Mouse (Mus musculus) midbrain, embryonic 11.5 days (tissue): ENCODE results near the gene Uhrf1bp1. TPM values are rescaled to one million over a fixed set of nuclear protein-coding genes. Genes with fewer than 3 reads are reported as not detected.
A peak's percentile ranks its signal among the peaks of the same experiment; 100 is the strongest.

Experiments used
- ATAC-seq: fragments of 200-750 bp; cut with Nextera tagmentation; 2 replicates; pipeline ENCODE4 v1.8.0; 2017; ENCODE audit warnings: moderate TSS enrichment, moderate library complexity; ENCODE audit not compliant: low FRiP score
- DNase-seq: peaks from one replicate; pipeline ENCODE4 v3.0.0; 2015; ENCODE audit warnings: low spot score; ENCODE audit errors: missing footprints
- H3K27ac ChIP-seq: fragments of 300-500 bp; sonication (generic); 2 replicates; pipeline ENCODE4 v1.5.1; 2014; ENCODE audit warnings: low read depth, low read length
- H3K27me3 ChIP-seq: fragments of 300-500 bp; sonication (generic); 2 replicates; pipeline ENCODE4 v1.6.1; 2014; ENCODE audit warnings: mild to moderate bottlenecking, low read length, moderate library complexity, mixed read lengths; ENCODE audit not compliant: control insufficient read depth, insufficient read depth
- H3K36me3 ChIP-seq: fragments of 300-500 bp; sonication (generic); 2 replicates; pipeline ENCODE4 v1.6.1; 2014; ENCODE audit warnings: mild to moderate bottlenecking, low read length, moderate library complexity, mixed read lengths; ENCODE audit not compliant: control insufficient read depth, insufficient read depth
- H3K4me1 ChIP-seq: fragments of 300-500 bp; sonication (generic); 2 replicates; pipeline ENCODE4 v1.6.1; 2014; ENCODE audit warnings: low read length; ENCODE audit not compliant: control insufficient read depth, insufficient read depth
- H3K4me2 ChIP-seq: fragments of 300-500 bp; sonication (generic); 2 replicates; pipeline ENCODE4 v1.6.1; 2014; ENCODE audit warnings: mild to moderate bottlenecking, moderate library complexity
- H3K4me3 ChIP-seq: fragments of 300-500 bp; sonication (generic); 2 replicates; pipeline ENCODE4 v1.5.1; 2014; ENCODE audit warnings: low read depth, low read length
- H3K9ac ChIP-seq: fragments of 300-500 bp; sonication (generic); 2 replicates; pipeline ENCODE4 v1.6.1; 2014; ENCODE audit warnings: low read length
- H3K9me3 ChIP-seq: fragments of 300-500 bp; sonication (generic); 2 replicates; pipeline ENCODE4 v1.6.1; 2016; ENCODE audit warnings: low read length; ENCODE audit not compliant: control insufficient read depth
- WGBS: fragments of 180-500 bp; shearing (Covaris S2); extraction: QIAGEN DNeasy Blood & Tissue Kit; methylation state at CpG from one replicate; pipeline ENCODE4 v1.1.7; 2014; 5-methylcytosine and 5-hydroxymethylcytosine counted together
- polyA plus RNA-seq: library from polyadenylated mRNA; unstranded; fragments of >200 nt; fragmentation: Nextera tagmentation; extraction: Ambion mirVana; gene quantifications from 2 replicates; pipeline ENCODE4 v1.2.1, GENCODE M21; 2014

Gene Uhrf1bp1
- polyA plus RNA-seq, 1 experiment from 2014 or later = 4.9 TPM

DNA sequence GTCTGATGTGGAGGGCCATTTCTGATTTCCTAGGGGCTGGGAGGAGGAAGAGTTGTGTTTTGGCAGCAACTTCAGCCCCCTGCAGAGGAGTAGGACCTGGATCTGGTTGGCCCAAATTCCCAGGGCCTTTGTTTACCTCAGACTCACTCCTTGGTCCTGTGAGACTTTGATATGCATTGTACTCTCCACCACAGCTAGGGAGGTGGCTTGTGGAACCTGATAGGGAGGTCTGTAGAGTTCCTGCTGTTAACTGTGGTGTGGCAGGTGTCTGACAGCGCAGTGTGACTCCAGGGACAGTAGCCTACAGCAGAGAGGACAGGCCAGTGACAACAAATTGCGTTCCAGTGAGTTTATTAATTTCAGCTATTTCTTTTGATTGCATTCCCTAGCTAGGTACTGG lies 2.9 kb downstream of the Uhrf1bp1 start:
- no peaks in the 10 kb centered on the region for H3K36me3 ChIP-seq
- DNase-seq (no peak), ATAC-seq (no peak)
- WGBS = 50% methylated on average over 2 of the region's 2 CpGs
- H3K9ac ChIP-seq = no peak overlapping the region
- no peak overlapping the region for H3K4me2 ChIP-seq
- H3K4me1 ChIP-seq = peaks cover 17% of the 10 kb centered on the region
- H3K27me3 ChIP-seq = no peaks in the 10 kb centered on the region
- no peaks in the 10 kb centered on the region for H3K9me3 ChIP-seq
- H3K4me3 ChIP-seq = no peak overlapping the region
- no peak overlapping the region for H3K27ac ChIP-seq

DNA sequence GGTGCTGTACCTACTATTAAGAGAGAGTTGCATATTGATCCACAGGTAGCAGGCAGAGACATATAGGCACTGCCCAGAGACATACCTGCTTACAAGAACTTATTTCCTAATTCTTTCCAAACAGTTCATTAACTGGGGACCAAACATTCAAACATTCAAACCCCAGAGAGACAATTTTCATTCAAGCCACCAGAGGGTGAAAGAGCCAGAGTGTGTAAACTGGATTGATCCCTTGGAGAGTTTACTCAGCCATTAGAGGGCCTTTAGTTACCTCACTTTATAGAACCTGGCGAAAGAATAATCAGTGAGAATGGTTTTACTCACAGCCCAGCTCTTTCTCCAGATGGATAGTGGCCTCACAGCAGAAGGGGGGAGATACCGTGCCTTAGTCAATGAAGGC lies 9.2 kb downstream of the Uhrf1bp1 start:
- Histone ChIP-seq H3K27ac (no peak overlapping the region), H3K4me3 (no peak overlapping the region), H3K27me3 (no peaks in the 10 kb centered on the region), H3K4me1 (no peaks in the 10 kb centered on the region), H3K4me2 (no peak overlapping the region), H3K9me3 (no peaks in the 10 kb centered on the region), H3K9ac (no peak overlapping the region), H3K36me3 (no peaks in the 10 kb centered on the region)
- DNase-seq (no peak), ATAC-seq (no peak)
- 88% methylated on average over 2 of the region's 2 CpGs for WGBS

DNA sequence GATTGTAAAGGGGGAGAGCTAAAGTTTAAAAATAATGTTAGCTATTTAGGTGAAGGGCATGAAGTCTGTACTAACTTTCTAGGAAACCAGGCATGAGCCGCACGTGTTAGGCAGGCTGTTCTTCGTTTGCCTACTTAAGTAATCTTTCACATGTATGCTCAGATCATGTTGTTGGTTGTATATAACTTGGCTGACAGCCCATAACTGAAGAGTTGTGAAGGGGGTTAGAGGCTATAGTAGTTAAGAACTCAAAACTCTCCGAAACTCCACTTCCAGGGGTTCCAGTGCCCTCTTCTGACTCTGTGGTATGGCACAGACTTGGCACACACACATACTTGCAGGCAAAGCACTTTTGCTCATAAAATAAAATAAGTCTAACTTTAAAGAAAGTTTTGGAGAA lies 10.5 kb downstream of the Uhrf1bp1 start:
- Histone ChIP-seq H3K9ac (no peak overlapping the region), H3K4me2 (no peak overlapping the region), H3K4me3 (no peak overlapping the region), H3K9me3 (no peaks in the 10 kb centered on the region), H3K4me1 (no peaks in the 10 kb centered on the region), H3K27ac (no peak overlapping the region), H3K36me3 (no peaks in the 10 kb centered on the region), H3K27me3 (no peaks in the 10 kb centered on the region)
- DNase-seq (no peak), ATAC-seq (no peak)
- 94% methylated on average over 4 of the region's 4 CpGs for WGBS

DNA sequence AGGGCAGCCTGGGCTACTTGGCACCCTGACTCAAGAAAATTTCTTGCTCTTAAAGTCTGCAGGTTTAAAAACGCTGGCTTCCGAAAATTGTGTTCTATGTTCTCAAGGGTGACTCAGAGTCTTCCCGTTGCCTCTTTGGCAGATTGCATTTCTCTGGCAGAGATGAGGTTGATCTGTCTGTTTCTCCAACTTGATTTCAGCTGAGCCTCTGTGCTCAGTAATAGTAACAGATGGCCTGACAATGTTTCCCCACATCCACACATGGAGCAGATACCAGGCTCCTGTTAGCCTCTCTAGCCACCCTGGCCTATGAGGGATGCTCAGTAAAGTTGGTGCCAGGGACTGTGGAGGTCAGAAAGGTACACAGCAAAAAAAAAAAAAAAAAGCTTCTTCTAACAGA lies 15.6 kb downstream of the Uhrf1bp1 start:
- no peaks in the 10 kb centered on the region for H3K9me3 ChIP-seq
- no peaks in the 10 kb centered on the region for H3K4me1 ChIP-seq
- no peak for ATAC-seq
- H3K9ac ChIP-seq = no peak overlapping the region
- H3K4me2 ChIP-seq = no peak overlapping the region
- H3K36me3 ChIP-seq = no peaks in the 10 kb centered on the region
- H3K4me3 ChIP-seq = no peak overlapping the region
- WGBS = 92% methylated on average over 3 of the region's 3 CpGs
- no peak for DNase-seq
- H3K27ac ChIP-seq = no peak overlapping the region
- no peaks in the 10 kb centered on the region for H3K27me3 ChIP-seq

DNA sequence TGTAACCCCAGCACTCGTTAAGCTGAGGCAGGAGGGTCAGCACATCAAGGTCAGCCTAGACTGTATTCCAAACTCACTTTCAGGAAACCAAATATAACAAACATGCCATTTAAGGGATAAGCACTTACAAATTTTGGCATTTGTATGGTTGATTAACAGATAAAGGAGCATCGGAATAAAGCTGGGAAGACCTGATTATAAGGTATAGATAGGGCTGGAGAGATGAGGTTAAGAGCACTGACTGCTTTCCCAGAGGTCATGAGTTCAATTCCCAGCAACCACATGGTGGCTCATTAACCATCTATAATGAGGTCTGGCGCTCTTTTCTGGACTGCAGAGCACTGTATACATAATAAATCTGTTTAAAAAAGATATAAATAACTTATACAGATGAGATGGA lies 17.3 kb downstream of the Uhrf1bp1 start:
- DNase-seq (no peak), ATAC-seq (no peak)
- no peak overlapping the region for H3K4me3 ChIP-seq
- H3K27me3 ChIP-seq = no peaks in the 10 kb centered on the region
- H3K9ac ChIP-seq = no peak overlapping the region
- H3K4me2 ChIP-seq = no peak overlapping the region
- no peaks in the 10 kb centered on the region for H3K9me3 ChIP-seq
- H3K36me3 ChIP-seq = no peaks in the 10 kb centered on the region
- WGBS = 84% methylated on average over 3 of the region's 3 CpGs
- no peak overlapping the region for H3K27ac ChIP-seq
- H3K4me1 ChIP-seq = no peaks in the 10 kb centered on the region

DNA sequence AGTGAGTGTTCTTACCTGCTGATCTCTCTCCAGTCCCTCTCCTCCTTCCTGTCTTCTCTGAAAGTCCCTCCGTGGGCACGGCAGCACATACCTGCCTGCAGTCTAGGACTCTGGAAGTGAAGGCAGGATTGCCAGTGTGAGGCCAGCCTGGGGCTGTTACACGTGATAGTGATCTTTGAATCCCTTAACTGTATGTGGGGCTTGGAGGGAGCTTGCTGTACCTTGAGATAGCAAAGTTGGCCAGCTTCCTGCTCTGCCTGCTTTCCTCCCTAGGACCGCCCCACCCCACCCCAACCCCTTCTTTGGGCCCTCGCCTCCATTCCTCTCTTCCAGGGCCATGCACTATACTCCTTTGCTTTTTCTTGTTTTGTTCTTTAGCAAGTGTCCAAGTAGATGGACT lies 18.3 kb downstream of the Uhrf1bp1 start:
- Histone ChIP-seq H3K9ac (no peak overlapping the region), H3K4me3 (no peak overlapping the region), H3K36me3 (no peaks in the 10 kb centered on the region), H3K9me3 (no peaks in the 10 kb centered on the region), H3K27me3 (no peaks in the 10 kb centered on the region), H3K4me1 (no peaks in the 10 kb centered on the region), H3K4me2 (no peak overlapping the region), H3K27ac (no peak overlapping the region)
- 77% methylated on average over 5 of the region's 5 CpGs for WGBS
- DNase-seq (no peak), ATAC-seq (no peak)

DNA sequence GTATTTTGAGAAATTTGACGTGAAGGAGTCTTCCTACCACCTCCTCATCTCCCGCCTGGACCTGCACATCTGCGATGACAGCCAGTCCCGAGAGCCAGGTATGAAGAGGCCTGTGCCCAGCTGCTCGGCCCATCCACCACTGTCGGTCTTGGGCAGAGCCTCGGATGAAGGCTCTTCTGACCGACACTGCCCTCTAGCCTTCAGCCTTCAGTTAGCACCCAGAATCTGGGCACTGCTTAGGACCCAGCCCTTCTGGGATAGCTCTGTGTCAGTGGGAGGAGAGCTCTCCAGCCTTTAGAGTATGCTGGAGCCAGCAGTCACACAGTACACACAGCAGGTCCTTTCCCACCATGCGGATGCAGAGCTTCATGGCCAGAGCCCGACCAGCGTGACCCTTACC lies 25.3 kb downstream of the Uhrf1bp1 start:
- Histone ChIP-seq H3K4me3 (no peak overlapping the region), H3K4me2 (no peak overlapping the region), H3K27ac (no peak overlapping the region), H3K9me3 (no peaks in the 10 kb centered on the region), H3K36me3 (peaks cover 6% of the 10 kb centered on the region; the same call in 1 of the 2 replicates), H3K9ac (no peak overlapping the region), H3K27me3 (no peaks in the 10 kb centered on the region), H3K4me1 (no peaks in the 10 kb centered on the region)
- ATAC-seq = no peak
- WGBS = 71% methylated on average over 11 of the region's 11 CpGs
- DNase-seq = peak; percentile 84

DNA sequence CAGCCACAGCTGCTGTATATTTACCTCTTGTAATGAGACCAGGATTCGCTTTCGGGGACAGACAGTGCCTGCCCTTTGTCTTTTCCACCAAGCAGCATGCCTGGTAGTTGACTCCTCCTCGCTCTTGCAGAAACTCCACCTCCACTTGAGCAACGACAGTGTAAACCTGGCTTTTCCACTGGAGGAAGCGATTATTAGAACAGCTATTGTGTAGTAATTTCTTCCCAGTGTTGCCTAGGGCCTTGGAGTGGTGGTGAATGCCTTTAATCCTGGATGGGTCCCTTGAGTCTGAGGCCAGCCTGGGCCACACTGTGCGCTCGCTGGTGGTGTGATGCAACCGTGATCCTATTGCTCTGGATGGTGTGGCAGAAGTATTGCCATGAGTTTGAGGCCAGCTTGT lies 26.9 kb downstream of the Uhrf1bp1 start:
- Histone ChIP-seq H3K36me3 (peaks cover 8% of the 10 kb centered on the region; the same call in 1 of the 2 replicates), H3K4me1 (no peaks in the 10 kb centered on the region), H3K4me3 (no peak overlapping the region), H3K27ac (no peak overlapping the region), H3K9ac (no peak overlapping the region), H3K27me3 (no peaks in the 10 kb centered on the region), H3K9me3 (no peaks in the 10 kb centered on the region), H3K4me2 (no peak overlapping the region)
- WGBS = 87% methylated on average over 8 of the region's 8 CpGs
- DNase-seq (no peak), ATAC-seq (no peak)

DNA sequence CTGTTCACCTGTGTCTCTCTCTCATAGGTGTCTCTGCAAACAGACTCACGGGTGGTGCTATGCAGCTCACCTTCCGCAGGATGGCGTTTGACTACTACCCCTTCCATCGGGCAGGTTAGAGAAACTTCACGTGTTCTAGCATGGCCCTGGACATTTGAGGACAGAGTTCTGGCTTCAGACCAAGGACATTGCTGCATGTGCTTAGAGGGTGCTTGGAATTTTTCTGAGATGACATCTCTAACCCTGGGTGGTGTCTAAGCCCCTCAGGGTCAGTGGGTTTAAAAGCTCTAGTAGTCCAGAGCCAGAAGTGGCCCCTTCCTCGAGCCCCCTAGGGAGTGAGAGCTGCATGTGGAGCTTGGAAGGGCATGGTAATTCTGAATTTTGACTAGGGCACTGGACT lies 27.8 kb downstream of the Uhrf1bp1 start:
- Histone ChIP-seq H3K4me1 (no peaks in the 10 kb centered on the region), H3K4me3 (no peak overlapping the region), H3K9me3 (no peaks in the 10 kb centered on the region), H3K36me3 (peaks cover 8% of the 10 kb centered on the region; the same call in 1 of the 2 replicates), H3K27ac (no peak overlapping the region), H3K9ac (no peak overlapping the region), H3K27me3 (no peaks in the 10 kb centered on the region), H3K4me2 (no peak overlapping the region)
- ATAC-seq (no peak), DNase-seq (no peak)
- 96% methylated on average over 6 of the region's 6 CpGs for WGBS
